Mouse (Mus musculus) kidney, adult 2 months (tissue): Measurements from ENCODE around the gene Fshb.

Experiments used
- CTCF ChIP-seq: fragments of 200-500 bp; conservative IDR thresholded peaks from 2 replicates; pipeline ENCODE4 v1.5.1; 2011; ENCODE audit warnings: low read depth, mild to moderate bottlenecking, control low read depth, low read length, moderate library complexity, mixed read lengths; ENCODE audit not compliant: insufficient read depth, insufficient read length
- POLR2A ChIP-seq: fragments of 200-500 bp; IDR thresholded peaks from one replicate; pipeline ENCODE4 v1.6.1; 2011; ENCODE audit warnings: low read depth, low read length, control low read depth

GRCm38 (mm10) chr2:107022713-107023112 lies 36.7 kb downstream of the Fshb start:
- TF ChIP-seq POLR2A (no peak), CTCF (no peak)
